Mouse (Mus musculus) leukemia stem cell, adult 10-12 weeks (primary cell): ENCODE results near the gene Tfcp2l1. TPM values are rescaled to one million over a fixed set of nuclear protein-coding genes. Genes with fewer than 3 reads are reported as not detected.

Experiments used
- polyA plus RNA-seq: library from polyadenylated mRNA; stranded (reverse); fragments of >175 nt; gene quantifications from 2 replicates; pipeline ENCODE4 v1.2.3, GENCODE M21; 2012; ENCODE audit warnings: low replicate concordance

Tfcp2l1 gene
- polyA plus RNA-seq = 0.30 and 0.46 TPM in 2 replicates

DNA sequence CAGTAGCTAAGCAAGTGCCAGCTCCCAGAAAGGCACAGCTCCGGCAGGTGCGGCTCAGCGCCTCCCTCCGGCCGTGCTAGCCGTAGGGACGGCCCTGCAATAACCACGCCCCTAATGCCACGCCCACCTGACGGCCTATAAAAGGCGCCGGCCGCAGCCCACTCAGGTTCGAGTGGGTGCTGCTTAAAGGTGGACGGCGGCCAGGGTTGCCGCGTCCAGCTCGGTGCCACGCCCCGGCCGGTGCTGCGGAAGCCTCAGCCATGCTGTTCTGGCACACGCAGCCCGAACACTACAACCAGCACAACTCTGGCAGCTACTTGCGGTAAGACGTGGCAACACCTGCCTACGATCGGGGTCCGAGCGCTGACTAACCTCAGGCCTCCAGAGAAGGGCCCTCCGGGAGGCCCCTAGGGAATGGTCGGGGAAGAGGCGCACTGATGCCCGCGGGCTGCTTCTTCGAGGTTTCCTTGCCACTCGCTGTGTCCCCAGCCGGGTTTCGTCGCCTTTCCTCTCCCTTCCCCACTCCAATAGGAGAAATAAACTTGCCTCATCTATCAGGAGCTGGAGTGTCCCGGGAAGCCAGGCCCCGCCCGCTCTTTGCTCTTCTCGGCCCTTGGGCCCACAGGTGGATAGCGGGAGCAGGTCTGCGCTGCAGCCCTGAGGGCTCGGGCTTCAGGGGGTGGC is at the start of gene Tfcp2l1:
Gene Tfcp2l1 (plus strand): TSS at position 165 of the 684 bp plus-strand sequence.

Other genes with a start within 250 kb of the Tfcp2l1 start
- 34.8 and 58.2 TPM in 2 replicates for gene Clasp1, start 238.9 kb upstream of the Tfcp2l1 start, polyA plus RNA-seq